Mouse (Mus musculus) MEL (cell line): ENCODE results near the gene Gm49721.
"Not testable (repeated sequence)": the region's sequence is repeated elsewhere in the genome, so short reads cannot be mapped to it uniquely, and the experiment has no call there.

ENCODE experiments used
- NELFE ChIP-seq: IDR thresholded peaks from 2 replicates; pipeline ENCODE4 v1.6.1; 2011; ENCODE audit warnings: low read depth, low read length, improper control_type of control experiment
- TAL1 ChIP-seq: IDR thresholded peaks from 2 replicates; pipeline ENCODE4 v1.6.1; 2012; ENCODE audit warnings: mild to moderate bottlenecking, inconsistent platforms, low read length, moderate library complexity, mixed read lengths

- TF ChIP-seq TAL1, NELFE: not testable (repeated sequence)
Observed at GRCm38 (mm10) chr17:7074494-7074893, 95.8 kb downstream of the Gm49721 start.
